Comparison of ENCODE assay signal across 28 mouse cellular contexts in genomic region chr1:136676445-136676755, GRCm38 (mm10). TPM values are rescaled to one million over a fixed set of nuclear protein-coding genes. Genes with fewer than 3 reads are reported as not detected.
DNase-seq lines count a peak whose midpoint lies in the region; TF ChIP-seq lines count a peak whose summit lies in the region.
"Had no signal": no experiment of that assay in that cellular context is flagged by ENCODE, and none has a peak within 500 bp of the region (broad histone marks: within the 10 kb centered on the region; RNA-seq: fewer than 3 reads in every experiment).

No protein-coding gene starts in this region.

- WGBS in lung, adult 2 months: 63% methylated on average over 6 of the region's 6 CpGs

- H3K27me3 ChIP-seq in testis, adult 2 months (ENCODE audit: control insufficient read depth, insufficient read depth, low read length): no peaks in the 10 kb centered on the region
- H3K27me3 ChIP-seq: liver, embryonic 13.5 days; lung, embryonic 15.5 days; midbrain, embryonic 12.5 days had no signal

- no peak overlapping the region for H3K27ac ChIP-seq in testis, adult 2 months (ENCODE audit: control insufficient read depth, insufficient read depth, low read depth, low read length)
- H3K27ac ChIP-seq: embryonic facial prominence, embryonic 12.5 days; heart, embryonic 13.5 days; hindbrain, embryonic 14.5 days; liver, embryonic 13.5 days; lung, embryonic 15.5 days; midbrain, embryonic 12.5 days; neural tube, embryonic 13.5 days had no signal

- H3K36me3 ChIP-seq in testis, adult 2 months (ENCODE audit: control insufficient read depth, insufficient read depth, low read length): no peaks in the 10 kb centered on the region
- H3K36me3 ChIP-seq: embryonic facial prominence, embryonic 12.5 days; G1E; heart, embryonic 13.5 days; liver, embryonic 13.5 days; lung, embryonic 15.5 days; midbrain, embryonic 12.5 days; neural tube, embryonic 13.5 days had no signal

- H3K4me3 ChIP-seq in testis, adult 2 months (ENCODE audit: control insufficient read depth, low read depth, low read length): peak overlapping the region; percentile 12
- no peak overlapping the region for H3K4me3 ChIP-seq in lung, adult 2 months (replicated peaks; ENCODE audit: extremely low read depth, low read depth, low read length)
- H3K4me3 ChIP-seq: embryonic facial prominence, embryonic 12.5 days; heart, embryonic 13.5 days; liver, embryonic 13.5 days; lung, embryonic 15.5 days; megakaryocyte, embryonic 14.5 days; midbrain, embryonic 12.5 days; neural tube, embryonic 13.5 days had no signal

- no peak for TF ChIP-seq POLR2A in testis, adult 2 months (IDR thresholded peaks at IDR 0.05; ENCODE audit: control insufficient read depth, low read depth, low read length)
- TF ChIP-seq POLR2A in lung, adult 2 months (IDR thresholded peaks at IDR 0.05; ENCODE audit: borderline replicate concordance, extremely low read depth, low read depth, low read length): no peak

- no peak for DNase-seq in testis, postnatal 10 days (ENCODE audit: low spot score)
- peak; percentile 44 for DNase-seq in lung, adult 2 months
- peak; percentile 78 for DNase-seq in lung, postnatal 36 days
- DNase-seq in spleen, adult 12 weeks (ENCODE audit: low spot score): no peak
- no peak for DNase-seq in thymus, postnatal 0 days (ENCODE audit: low spot score)
- no peak for DNase-seq in embryo, embryonic 10 days (ENCODE audit: low spot score)
- DNase-seq: adrenal gland, adult 8-10 months; cerebellum, adult 8-10 months; cerebellum, postnatal 25 days; gastrocnemius, postnatal 10 days; heart, postnatal 10 days; kidney, adult 11 months; kidney, postnatal 14 days; left cerebral cortex, postnatal 4 days; liver, embryonic 13.5 days; retina, postnatal 1 day; right cerebral cortex, postnatal 14 days; thymus, adult 2 months; thymus, postnatal 4 days had no signal

- peaks cover 11% of the 10 kb centered on the region for H3K4me1 ChIP-seq in testis, adult 2 months (ENCODE audit: control insufficient read depth, insufficient read depth, low read length)
- H3K4me1 ChIP-seq in lung, adult 2 months (ENCODE audit: control insufficient read depth, insufficient read depth, low read length): no peaks in the 10 kb centered on the region; the same call in 1 of the 2 replicates

- TF ChIP-seq CTCF in testis, adult 2 months (IDR thresholded peaks at IDR 0.05; ENCODE audit: control insufficient read depth, insufficient read depth, insufficient replicate concordance, low read depth, low read length): no peak
- TF ChIP-seq CTCF in lung, adult 2 months (IDR thresholded peaks at IDR 0.05; ENCODE audit: insufficient read depth, low read length): no peak

RNA-seq across cellular contexts. Expression of gene Zfp281, which starts 51.7 kb away (rescaled TPM):
- polyA plus RNA-seq in testis, adult 2 months (2012; rRNA removed): 2.0 and 2.3 TPM in 2 replicates
- polyA plus RNA-seq in lung, adult 2 months (2012; rRNA removed): 3.6 and 4.6 TPM in 2 replicates
- 18.0 and 19.5 TPM in 2 replicates for polyA plus RNA-seq in thymus, postnatal 0 days (2015; fragmentation: Nextera tagmentation; extraction: Ambion mirVana)

Comparison
In these comparisons a context has a peak if more than half of its experiments do, and no peak if none do; other contexts are left out.
1. DNase-seq: peak in lung, adult 2 months (single experiment) and lung, postnatal 36 days (single experiment); none in testis, postnatal 10 days (single experiment), spleen, adult 12 weeks (single experiment), thymus, postnatal 0 days (single experiment) and embryo, embryonic 10 days (single experiment).